Mouse (Mus musculus): ENCODE measurements around the gene Nid2.

Gene Nid2

DNA sequence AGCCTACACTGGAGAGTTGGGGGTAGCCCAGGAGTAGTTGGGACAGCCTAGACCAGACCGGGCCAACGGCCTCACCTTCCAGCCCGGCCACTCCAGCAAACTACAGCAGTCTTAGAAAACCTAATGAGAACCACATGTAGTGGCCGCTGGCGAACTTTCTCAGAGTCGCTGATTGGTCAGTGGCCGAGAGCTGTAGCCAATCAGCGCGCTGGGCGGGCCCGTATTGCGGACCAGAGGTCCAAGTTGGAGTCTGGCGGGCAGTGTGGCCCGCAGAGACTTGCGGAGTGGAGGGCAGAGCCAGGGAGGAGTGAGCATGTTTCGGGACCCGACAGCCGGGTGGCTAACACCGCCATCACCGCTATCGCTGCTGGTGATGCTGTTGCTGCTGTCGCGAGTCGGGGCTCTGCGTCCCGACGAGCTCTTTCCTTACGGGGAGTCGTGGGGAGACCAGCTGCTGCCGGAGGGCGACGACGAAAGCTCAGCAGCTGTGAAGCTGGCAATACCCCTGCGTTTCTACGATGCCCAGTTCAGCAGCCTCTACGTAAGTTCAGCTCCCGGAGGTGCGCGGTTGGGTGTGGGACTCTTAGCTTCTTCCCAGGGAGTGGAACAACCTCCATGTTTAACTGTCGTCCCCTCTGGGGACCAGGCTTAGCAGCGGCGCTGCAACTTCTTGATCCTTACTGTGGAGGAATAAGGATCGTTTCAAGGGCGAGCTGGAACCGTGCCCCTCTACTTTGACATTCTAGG is at the start of gene Nid2:
Nid2 (plus strand) TSS at position 241 of the 747 bp plus-strand sequence.
- DNase-seq (ENCODE audit: low spot score in 2 of 2) = peak; percentile 51 to 72

GRCm38 (mm10) chr14:19701546-19701945 is 49.5 kb upstream of the Nid2 start:
- DNase-seq (ENCODE audit: low spot score in 2 of 2) = no peak

DNA sequence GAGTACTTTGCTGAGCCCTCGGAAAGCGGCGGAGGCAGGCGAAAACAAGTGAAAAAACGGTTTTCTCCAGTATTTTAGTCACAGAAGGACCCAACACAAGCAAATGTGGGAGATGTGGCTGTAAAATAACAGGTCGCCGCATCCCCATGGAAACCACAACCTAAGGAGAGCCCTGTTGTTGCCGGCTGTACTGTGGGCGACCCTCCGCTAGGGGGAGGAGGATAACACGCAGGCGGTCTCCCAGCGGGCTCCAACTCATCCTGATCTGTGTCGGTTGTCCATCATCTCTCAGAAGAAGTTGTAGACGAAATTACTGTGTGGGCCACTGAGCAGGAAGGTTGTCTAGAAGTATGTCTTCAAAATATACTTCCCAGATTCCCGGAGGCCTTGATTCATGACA is 45.4 kb upstream of the Nid2 start:
- DNase-seq (ENCODE audit: low spot score in 2 of 2) = peak; percentile 56 to 74

- peak in 1 of 2 experiments; percentile 65 for DNase-seq (ENCODE audit: low spot score in 2 of 2)
Measured at GRCm38 (mm10) chr14:19706454-19706853, 44.6 kb upstream of the Nid2 start.

DNA sequence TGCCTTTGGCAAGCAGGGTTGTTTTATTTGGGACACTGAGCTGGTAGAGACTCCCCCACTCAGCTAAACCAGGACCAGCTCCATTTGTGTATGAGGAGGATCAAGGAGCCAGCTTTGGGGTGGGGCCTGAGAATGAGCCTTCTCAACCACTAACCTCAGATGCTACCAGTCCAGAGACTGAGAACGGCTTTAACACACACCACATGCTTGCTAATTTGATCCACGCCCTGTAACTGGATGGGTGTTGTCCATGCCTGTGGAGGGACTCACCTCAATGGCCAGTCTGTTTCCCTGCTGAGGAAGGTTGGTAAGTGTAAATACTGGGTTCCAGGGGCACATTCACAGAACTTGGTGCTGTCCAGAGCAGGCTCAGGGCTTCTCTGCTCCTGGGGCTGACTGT is 44.1 kb upstream of the Nid2 start:
- DNase-seq (ENCODE audit: low spot score in 2 of 2) = no peak

DNA sequence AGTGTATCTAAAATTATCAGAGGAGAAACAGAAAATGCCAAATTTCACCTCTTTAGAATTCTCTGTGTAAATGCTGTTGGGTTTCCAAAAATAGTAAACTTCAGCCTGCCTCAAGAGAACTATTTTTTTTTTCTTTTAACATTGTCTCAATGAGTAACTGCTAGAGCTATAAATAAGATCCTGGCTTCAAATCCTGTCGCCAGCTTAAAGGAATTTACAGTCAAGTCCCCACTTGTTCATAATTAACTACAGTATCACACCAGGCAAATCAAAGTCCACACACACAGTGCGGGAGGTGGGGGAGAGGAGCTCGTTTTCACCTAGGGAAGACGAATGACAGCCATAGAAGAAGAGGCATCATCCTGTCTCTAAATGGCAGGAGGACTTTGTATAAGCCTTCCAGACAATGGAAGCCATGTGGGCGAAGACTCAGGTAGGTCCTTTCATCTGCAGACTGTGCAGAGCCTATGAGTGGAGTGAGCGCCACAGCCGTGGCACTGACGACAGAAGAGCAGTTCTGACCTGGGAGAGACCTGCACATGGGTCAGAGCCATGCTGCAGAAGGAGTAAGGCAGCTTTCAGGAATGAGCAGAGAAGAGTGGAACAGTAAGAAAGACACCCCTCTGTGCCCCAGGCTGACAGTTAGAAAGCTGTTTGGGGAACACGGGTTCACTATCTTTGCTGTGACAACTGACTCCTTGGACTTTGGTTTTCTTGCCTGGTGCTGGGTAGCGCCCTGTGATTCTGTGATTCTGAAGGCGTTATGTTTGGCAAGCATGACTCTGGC is 43.2 kb upstream of the Nid2 start:
- no peak for DNase-seq (ENCODE audit: low spot score in 2 of 2)

- DNase-seq (ENCODE audit: low spot score in 2 of 2) = no peak
Measured at GRCm38 (mm10) chr14:19709161-19709560, 41.9 kb upstream of the Nid2 start.

DNA sequence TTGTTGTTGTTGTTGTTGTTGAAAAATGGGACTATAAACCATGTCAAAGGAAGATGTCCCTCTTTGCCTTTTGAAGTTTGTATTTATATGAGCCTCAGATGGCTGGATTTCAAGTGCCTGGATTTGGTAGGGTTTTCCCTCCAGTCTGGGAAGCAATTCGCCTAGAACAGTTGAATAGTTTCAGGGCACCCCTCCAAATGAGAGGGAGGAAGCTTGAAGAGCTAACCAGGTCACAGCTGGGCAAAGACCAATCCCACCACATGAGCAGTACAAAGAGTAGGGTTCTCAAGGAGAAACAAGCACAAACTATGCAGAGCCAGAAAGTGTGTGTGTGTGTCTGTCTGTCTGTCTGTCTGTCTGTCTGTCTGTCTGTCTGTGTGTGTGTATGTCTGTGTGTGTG is 39.3 kb upstream of the Nid2 start:
- no peak for DNase-seq (ENCODE audit: low spot score in 2 of 2)

DNA sequence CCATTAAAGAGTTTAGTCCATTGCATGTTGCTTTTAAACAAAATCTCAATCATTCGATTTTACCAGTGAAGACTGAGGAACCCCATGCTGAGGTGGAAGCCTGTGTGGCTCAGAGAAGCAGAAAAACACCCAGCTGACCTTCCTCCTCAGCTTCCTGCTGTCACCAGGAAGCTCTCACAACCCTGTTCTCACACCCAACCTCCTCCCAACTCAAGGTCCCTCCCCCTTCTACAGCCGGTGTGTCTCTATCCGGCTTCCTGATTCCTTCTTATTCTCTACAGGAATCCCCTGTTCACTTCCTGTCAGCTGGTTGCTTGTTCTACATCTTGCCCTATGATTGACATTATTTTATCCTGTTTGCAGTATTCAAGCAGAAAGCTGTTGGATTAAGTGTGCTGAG is 38.0 kb upstream of the Nid2 start:
- no peak for DNase-seq (ENCODE audit: low spot score in 2 of 2)

DNA sequence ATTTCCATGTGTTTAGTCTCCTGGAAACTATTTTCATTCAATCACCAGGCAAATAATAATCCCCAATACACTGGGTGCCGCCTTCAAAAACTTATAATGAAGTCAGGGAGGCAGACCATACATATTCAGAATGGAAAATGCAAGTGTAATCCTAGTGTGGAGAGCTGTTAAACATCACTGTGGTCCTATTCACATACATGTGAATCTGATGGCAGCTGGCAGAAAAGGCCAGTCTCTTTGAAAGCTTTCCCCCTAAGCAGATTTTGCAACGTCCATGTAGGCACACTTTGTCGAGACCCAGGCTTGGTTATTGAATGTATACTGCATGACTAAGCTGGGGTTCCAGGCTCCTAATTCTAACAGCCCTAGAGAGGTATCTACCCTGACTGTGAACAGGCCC is 32.0 kb upstream of the Nid2 start:
- DNase-seq (ENCODE audit: low spot score in 2 of 2) = no peak

DNA sequence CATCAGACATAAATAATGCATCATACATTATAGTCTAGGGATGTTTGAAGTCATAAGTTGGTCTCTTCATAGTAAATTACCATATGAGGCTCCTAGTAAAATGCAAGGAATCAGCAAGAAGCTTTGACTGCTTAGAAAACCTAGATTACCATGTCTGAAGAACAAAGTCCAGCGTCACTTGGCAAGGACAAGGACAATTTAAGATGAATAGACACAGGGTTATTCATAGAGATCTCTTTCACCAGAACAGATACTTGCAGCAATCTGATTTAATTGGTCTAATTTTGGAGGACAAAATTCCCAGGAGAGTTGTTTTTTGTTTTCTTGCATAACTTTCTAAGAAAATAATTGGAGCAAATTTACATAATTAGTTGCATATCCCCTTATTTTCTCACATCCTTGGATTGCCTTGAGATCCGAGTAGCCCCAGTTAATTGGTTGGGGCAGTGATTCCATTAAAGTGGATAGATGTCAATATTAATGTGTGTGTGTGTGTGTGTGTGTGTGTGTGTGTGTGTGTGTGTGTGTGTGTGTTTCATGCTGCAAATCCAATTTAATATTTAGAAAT is 30.9 kb upstream of the Nid2 start:
- DNase-seq (ENCODE audit: low spot score in 2 of 2) = no peak

DNA sequence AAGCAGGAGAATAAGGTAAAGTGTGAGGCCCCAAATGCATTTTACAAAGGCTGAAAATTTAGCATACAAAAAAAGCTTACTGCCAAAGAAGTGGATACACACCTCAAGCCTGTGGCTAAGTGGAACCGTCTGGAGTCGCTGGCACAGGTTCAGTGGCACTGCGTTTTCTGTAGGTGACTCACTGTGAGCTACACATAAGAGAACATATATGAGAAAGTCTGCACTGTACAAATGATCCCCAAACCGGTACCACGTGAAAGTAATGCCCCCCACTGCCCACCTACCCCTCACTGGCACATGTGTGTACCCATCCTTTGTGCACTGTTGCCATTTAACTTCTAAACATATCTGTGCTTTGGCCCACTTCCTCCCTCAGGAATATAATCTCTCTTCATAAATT is 22.8 kb upstream of the Nid2 start:
- no peak for DNase-seq (ENCODE audit: low spot score in 2 of 2)

DNA sequence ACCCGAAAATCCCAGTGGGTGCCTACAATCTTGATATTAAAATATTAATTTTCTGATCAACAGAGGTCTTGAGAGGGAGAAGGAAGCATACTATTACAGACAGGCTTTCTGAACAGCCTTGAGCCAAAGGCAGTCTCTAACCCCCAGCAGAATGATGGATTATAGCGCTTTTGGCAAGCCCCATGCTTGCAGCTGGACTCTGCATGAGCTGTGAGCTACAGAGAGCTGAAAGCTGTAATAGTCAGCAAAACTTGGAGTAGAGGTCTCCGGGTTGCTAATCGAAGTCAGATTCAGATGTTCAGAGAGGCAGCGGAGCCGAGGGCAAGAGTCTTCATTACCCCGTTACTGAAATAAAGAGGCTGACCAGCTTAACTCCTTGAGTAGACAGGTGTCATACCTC is 22.3 kb upstream of the Nid2 start:
- DNase-seq (ENCODE audit: low spot score in 2 of 2) = no peak

- no peak for DNase-seq (ENCODE audit: low spot score in 2 of 2)
Measured at GRCm38 (mm10) chr14:19732097-19732496, 19.0 kb upstream of the Nid2 start.

- DNase-seq (ENCODE audit: low spot score in 2 of 2) = no peak
Measured at GRCm38 (mm10) chr14:19733490-19734282, 17.4 kb upstream of the Nid2 start.

GRCm38 (mm10) chr14:19735303-19735702 is 15.8 kb upstream of the Nid2 start:
- no peak for DNase-seq (ENCODE audit: low spot score in 2 of 2)

DNA sequence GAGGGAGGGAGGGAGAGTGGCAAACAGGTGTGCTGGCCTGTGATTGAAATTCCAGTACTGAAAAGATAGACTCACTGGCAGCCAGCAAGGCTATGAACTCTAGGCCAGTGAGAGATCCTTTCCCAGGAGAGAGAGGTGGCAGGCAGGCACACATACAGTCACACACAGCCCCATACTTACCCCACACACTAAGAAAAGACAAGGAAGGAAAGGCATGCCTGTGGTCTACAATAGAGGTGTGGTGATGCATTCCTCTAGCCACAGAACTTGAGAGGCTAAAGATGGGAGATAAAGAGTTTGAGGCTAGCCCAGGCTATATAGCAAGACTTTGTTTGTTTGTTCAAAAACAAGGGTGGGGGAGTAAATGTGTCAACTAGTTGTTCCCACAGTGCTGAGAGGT is 13.5 kb upstream of the Nid2 start:
- no peak for DNase-seq (ENCODE audit: low spot score in 2 of 2)

DNA sequence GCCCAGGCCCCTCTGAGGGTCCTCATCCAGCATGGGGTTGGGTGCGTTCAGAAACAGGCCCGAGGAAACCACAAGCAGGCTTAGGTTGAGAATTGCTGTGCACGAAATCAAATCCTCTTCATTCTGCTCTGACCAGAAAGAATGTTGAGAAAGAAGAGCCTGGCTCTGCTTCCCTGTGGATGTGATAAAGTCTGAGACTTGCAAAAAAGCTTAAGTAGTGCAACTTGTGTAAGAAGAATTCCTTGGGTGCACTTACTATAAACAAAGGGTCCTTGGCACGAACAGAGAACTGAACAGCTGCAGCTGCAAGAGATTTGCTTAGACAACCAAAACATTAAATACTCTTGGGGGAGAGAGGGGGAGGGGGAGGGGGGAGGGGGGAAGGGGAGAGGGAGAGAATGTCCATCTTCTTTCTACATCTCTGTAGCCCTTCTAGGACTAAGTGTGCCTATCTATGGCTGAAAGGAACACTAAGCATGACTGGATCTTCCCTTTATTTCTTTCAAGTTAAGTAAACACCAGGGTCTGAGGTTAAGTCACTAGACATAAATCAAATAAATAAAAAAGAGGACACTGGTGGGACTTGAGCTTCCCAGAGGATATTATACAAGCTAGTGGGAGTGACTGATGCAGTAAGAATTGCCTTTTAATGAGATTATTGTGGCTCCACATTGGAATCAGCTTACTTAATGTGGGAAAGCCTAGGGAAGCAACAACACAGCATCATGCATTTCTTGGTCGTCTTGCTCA is 12.8 kb upstream of the Nid2 start:
- no peak for DNase-seq (ENCODE audit: low spot score in 2 of 2)

DNA sequence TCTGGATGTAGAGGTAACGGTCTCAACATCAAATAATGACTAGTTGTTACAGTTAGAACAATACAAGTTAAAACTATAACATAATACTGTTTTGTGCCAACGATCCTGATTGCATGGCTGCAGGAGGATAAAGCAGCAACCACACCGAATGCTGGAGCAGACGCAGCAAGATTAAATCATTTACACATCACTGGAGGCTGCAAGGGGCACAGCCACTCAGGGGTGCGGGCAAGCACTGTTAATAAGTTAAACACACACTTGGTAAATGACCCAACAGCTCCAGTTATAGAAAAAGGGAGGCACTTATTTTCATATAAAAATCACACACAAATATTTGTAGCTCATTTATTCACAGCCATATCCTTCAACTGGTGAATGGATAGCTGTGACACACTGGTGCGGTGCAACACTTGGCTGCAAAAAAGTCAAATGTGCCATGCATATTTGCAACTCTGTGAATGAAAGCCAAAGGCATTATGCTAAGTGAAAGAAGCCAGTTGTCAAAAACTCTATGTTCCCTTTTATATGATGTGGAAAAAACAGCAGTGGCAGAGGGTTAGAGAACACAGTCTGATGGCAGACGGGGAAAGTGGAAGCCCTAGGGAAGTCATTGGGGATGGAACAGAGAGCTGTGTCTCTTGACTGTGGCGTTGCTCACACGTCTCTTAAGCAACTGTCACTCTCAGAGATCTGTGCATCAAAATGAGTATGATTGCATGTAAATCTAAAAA is 11.5 kb upstream of the Nid2 start:
- DNase-seq (ENCODE audit: low spot score in 2 of 2) = no peak

GRCm38 (mm10) chr14:19740147-19740738 is 10.8 kb upstream of the Nid2 start:
- no peak for DNase-seq (ENCODE audit: low spot score in 2 of 2)

All from frontal cortex, postnatal 10 days (tissue).